Mouse (Mus musculus) fibroblast of lung, adult 2 months (primary cell): Measurements from ENCODE around the gene Exosc10.

ENCODE experiments used
- DNase-seq: peaks from one replicate; pipeline ENCODE4 v3.0.0-alpha.2; 2011; ENCODE audit warnings: low read depth

Gene Exosc10

DNA sequence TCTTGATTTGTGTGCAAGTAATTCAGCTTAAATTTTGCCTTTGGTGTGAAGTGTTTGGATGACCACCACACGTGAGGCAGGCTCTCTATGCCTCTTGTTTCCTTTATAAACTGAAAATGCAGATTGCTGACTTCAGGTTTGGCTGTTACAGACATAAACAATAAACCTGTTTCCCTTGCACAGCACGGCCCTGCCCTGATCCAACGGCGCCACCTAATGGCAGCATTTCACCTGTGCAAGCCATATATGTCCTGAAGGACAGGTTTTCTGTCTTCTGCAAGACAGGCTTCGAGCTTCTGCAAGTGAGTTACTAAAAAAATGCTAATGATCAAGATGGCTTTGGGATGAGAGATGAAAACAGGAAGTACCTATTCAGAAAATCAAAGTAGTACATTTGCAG lies 49.5 kb downstream of the Exosc10 start:
- DNase-seq = no peak

DNA sequence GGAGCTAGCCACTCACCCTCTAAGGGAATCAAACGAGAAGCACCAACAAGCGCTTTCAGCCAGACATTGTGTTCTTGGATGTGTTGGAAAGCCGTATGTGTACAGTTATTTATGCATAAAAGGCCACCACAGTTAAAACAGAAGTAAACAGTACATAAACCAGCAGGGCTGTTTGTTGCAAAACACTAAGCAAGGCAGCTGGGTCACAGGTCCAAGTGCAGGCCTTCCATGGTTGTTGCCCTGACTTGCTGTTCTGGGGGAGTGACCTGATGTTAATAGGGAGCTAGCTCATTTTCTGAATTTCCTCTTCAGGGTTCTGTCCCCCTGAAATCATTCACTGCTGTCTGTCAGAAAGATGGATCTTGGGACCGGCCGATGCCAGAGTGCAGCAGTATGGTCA lies 51.6 kb downstream of the Exosc10 start:
- no peak for DNase-seq

DNA sequence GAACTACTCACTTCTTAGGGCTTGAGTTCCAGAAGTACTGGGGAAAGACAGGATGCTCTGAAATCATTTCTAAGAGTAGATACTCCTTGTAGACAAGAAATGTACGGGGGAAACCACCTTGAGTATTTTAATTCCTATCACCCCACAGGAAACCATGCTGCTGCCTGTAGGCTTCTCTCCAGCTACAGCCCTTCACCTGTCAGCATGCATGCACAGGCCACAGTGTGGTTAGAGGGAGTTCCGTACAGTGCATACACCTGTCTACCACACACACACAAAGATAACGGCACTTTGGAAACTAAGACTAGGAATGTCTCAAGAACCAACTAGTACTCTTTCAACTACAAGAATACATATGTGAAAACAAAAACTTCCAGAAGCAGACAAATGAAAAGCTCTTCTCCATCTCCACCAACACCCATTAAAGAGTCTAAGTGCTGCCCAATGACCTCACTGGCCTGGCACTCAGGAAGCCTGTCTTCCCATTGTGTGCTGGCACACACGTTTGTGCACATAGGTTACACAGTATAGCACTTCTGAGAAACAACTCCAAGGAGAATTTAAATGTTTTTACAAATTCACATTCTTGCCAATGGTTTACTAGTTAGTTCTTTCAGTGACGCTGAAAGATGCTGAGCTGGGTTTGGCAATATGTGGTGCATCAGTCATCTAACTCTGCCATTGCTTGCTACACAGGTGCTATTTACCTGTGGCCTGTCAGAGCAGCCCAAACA lies 52.6 kb downstream of the Exosc10 start:
- DNase-seq = no peak

- DNase-seq = no peak
These were observed 54.3 kb downstream of the Exosc10 start for GRCm38 (mm10) chr4:148612557-148612956.

- DNase-seq = no peak
These were observed 55.5 kb downstream of the Exosc10 start for GRCm38 (mm10) chr4:148613738-148614137.

- DNase-seq = no peak
These were observed 61.6 kb downstream of the Exosc10 start for GRCm38 (mm10) chr4:148619805-148620204.

DNA sequence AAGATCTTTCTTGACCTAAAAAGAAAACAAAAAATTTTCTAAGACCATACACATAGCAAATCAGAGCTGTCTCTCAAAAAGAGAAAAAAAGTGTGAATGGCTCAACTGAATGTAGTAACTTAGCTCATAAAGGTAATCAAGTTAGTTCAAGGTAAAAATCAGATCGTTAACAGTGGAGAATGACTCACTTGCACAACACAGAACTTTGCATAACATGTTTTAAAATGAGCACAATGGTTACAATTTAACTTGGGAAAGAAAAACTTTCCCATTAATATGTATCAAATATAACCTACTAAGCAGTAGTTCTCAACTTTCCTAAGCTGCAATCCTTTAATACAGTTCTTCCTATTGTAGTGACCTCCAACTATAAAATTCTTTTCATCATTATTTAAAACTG lies 62.5 kb downstream of the Exosc10 start:
- DNase-seq = no peak

- no peak for DNase-seq
These were observed 64.3 kb downstream of the Exosc10 start for GRCm38 (mm10) chr4:148622485-148622884.

GRCm38 (mm10) chr4:148623609-148624008 lies 65.4 kb downstream of the Exosc10 start:
- DNase-seq = no peak

DNA sequence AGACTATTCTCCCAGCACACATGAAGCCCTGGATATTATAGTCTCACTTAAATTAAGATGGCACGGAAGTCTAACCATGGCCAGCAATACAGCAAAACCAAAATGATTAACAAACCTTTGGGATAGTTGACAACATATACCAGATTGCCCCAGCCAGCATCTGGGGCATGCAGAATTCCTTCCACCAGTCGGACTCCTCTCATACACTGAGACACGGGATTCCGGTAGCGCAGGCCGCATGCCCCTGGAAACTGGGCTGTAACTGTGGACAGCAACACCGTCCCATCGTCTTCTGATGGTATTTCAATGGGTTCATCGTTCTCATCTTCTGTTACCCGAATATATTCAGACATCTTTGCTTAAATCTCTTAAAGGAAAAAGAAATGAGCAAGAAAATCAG lies 66.8 kb downstream of the Exosc10 start:
- DNase-seq = no peak

GRCm38 (mm10) chr4:148625756-148626622 lies 67.8 kb downstream of the Exosc10 start:
- DNase-seq = no peak

DNA sequence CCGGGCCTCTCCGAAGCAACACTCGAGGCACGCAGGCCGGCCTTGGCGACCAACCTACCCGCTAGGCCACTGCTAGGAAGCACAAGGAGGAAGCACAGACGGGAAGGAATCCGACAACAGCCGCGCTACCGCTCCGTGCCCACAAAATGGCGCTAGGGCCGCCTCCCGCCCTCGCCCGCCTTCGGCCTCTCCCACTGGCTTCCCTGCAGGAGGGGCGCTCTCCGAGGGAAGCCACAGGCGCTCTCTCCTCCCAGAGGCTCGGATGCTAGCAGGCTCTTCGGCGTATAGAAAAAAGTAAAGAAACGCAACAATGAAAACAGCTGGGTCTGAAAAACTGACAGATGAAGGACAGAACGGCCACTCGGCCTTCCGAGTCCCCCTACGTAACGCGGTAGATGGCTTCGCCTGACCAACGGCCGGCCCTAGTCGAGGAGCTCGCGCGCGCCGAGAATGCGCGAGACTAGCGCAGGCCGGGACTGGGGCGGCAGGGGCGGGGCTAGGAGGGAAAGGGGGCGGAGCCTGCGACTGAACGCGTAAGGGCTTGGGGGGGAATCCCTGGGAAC lies 68.5 kb downstream of the Exosc10 start, which contains the start of gene Tardbp:
Tardbp (minus strand) TSS at position 397 of the 563 bp plus-strand sequence.
- peak; percentile 80 for DNase-seq

DNA sequence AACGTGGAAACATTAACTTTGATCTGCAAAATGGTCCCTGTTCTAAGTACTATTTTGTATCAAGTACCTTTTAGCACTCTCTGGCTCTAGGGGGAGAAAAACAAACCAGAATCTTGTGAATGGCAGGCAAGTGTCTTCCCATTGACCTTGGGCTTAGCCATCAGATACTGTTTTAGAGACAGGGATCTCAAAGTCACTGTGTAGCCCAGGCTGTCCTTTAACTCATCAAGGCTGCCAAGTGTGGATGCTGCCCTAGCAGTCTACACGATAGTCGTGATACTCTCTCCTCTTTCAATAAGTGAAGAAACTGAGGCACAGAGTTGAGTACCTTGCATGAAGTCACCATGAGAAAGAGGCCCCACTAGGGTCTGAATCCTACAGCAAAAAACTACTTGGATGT lies 69.0 kb downstream of the Exosc10 start:
- DNase-seq = no peak
